8 mouse cellular contexts compared by ENCODE assay signal in the genomic region with DNA sequence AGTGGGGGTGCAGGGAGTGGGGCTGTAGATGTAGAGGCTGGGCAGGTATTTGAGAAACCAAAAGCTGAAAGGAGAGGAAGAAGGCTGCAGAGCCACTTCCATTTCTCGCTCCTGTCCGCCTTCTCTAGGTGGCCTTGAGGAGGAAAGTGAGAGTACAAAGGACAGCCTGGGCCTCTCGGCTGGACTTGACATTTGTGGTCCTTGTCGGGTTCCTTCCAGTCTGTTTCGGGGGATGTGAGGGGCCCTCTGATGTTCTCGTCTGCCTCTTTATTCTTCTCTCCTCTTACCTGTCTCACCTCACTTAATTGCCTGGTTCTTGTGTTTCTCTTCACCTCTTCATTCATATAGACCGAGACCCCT. TPM values are rescaled to one million over a fixed set of nuclear protein-coding genes. Genes with fewer than 3 reads are reported as not detected.
DNase-seq lines count a peak whose midpoint lies in the region; ATAC-seq and TF ChIP-seq lines count a peak whose summit lies in the region.

No protein-coding gene starts in this region.

- H3K4me3 ChIP-seq in heart, embryonic 12.5 days: peak overlapping the region; percentile 94
- H3K4me3 ChIP-seq in E14TG2a.4 (replicated peaks; ENCODE audit: low read length): peak overlapping the region; percentile 88
- H3K4me3 ChIP-seq in forebrain, embryonic 16.5 days (replicated peaks; ENCODE audit: low read length): peak overlapping the region; percentile 78
- H3K4me3 ChIP-seq in liver, postnatal 0 days (ENCODE audit: low read depth, low read length): peak overlapping the region; percentile 78

- peak overlapping the region; percentile 100 for H3K27ac ChIP-seq in heart, embryonic 12.5 days (ENCODE audit: poor library complexity, severe bottlenecking)
- H3K27ac ChIP-seq in forebrain, embryonic 16.5 days (ENCODE audit: low read length): peak overlapping the region; percentile 100
- peak overlapping the region; percentile 96 for H3K27ac ChIP-seq in liver, postnatal 0 days (ENCODE audit: low read depth)

- peaks cover 58% of the 10 kb centered on the region for H3K4me1 ChIP-seq in heart, embryonic 12.5 days (replicated peaks)
- peaks cover 75% of the 10 kb centered on the region for H3K4me1 ChIP-seq in E14TG2a.4 (replicated peaks; ENCODE audit: low read depth, low read length)
- H3K4me1 ChIP-seq in forebrain, embryonic 16.5 days (replicated peaks; ENCODE audit: control insufficient read depth, insufficient read depth, low read length): peaks cover 54% of the 10 kb centered on the region
- peaks cover 22% of the 10 kb centered on the region for H3K4me1 ChIP-seq in liver, postnatal 0 days (ENCODE audit: insufficient read depth)

- peaks cover 15% of the 10 kb centered on the region for H3K36me3 ChIP-seq in heart, embryonic 12.5 days
- H3K36me3 ChIP-seq in E14TG2a.4 (ENCODE audit: insufficient read depth, low read length): peaks cover 26% of the 10 kb centered on the region
- peaks cover 14% of the 10 kb centered on the region for H3K36me3 ChIP-seq in forebrain, embryonic 16.5 days (ENCODE audit: control insufficient read depth, insufficient read depth)
- H3K36me3 ChIP-seq in liver, postnatal 0 days (replicated peaks; ENCODE audit: insufficient read depth, low read length): peaks cover 12% of the 10 kb centered on the region; the same call in 1 of the 2 replicates

- H3K27me3 ChIP-seq in heart, embryonic 12.5 days (replicated peaks): no peaks in the 10 kb centered on the region
- H3K27me3 ChIP-seq in E14TG2a.4 (ENCODE audit: insufficient read depth, low read length): no peaks in the 10 kb centered on the region
- no peaks in the 10 kb centered on the region for H3K27me3 ChIP-seq in forebrain, embryonic 16.5 days (replicated peaks; ENCODE audit: control insufficient read depth, insufficient read depth, low read length)
- peaks cover 37% of the 10 kb centered on the region for H3K27me3 ChIP-seq in liver, postnatal 0 days (ENCODE audit: insufficient read depth, low read length)

- TF ChIP-seq EP300 in liver, postnatal 0 days (IDR thresholded peaks at IDR 0.05; ENCODE audit: low read depth): no peak

- WGBS in heart, embryonic 12.5 days: 20% methylated on average over 7 of the region's 7 CpGs
- WGBS in forebrain, embryonic 16.5 days: 7% methylated on average over 7 of the region's 7 CpGs
- 23% methylated on average over 7 of the region's 7 CpGs for WGBS in liver, postnatal 0 days (ENCODE audit: insufficient replicate concordance)

- no peak for ATAC-seq in heart, embryonic 12.5 days (ENCODE audit: insufficient number of reproducible peaks, low FRiP score)
- ATAC-seq in forebrain, embryonic 16.5 days: no peak
- no peak for ATAC-seq in liver, postnatal 0 days

- H3K9me3 ChIP-seq in heart, embryonic 12.5 days (replicated peaks): no peaks in the 10 kb centered on the region
- no peaks in the 10 kb centered on the region for H3K9me3 ChIP-seq in E14TG2a.4 (ENCODE audit: low read length)
- no peaks in the 10 kb centered on the region for H3K9me3 ChIP-seq in forebrain, embryonic 16.5 days (ENCODE audit: control insufficient read depth, low read length)
- H3K9me3 ChIP-seq in liver, postnatal 0 days (ENCODE audit: low read length): no peaks in the 10 kb centered on the region

- DNase-seq in heart, adult 11 months: no peak
- DNase-seq in liver, postnatal 0 days: no peak
- no peak for DNase-seq in adrenal gland, adult 18-20 months (ENCODE audit: low spot score in 2 of 2)
- DNase-seq in cerebellum, postnatal 10 days: no peak
- no peak for DNase-seq in MN1 (ENCODE audit: low spot score)

- H3K4me2 ChIP-seq in heart, embryonic 12.5 days: peak overlapping the region; percentile 96
- H3K4me2 ChIP-seq in forebrain, embryonic 16.5 days (ENCODE audit: low read length): peak overlapping the region; percentile 77
- H3K4me2 ChIP-seq in liver, postnatal 0 days (ENCODE audit: low read depth, low read length): peak overlapping the region; percentile 77

- H3K9ac ChIP-seq in heart, embryonic 12.5 days: peak overlapping the region; percentile 100
- peak overlapping the region; percentile 99 for H3K9ac ChIP-seq in forebrain, embryonic 16.5 days (replicated peaks; ENCODE audit: low read depth, low read length)
- peak overlapping the region; percentile 85 for H3K9ac ChIP-seq in liver, postnatal 0 days (replicated peaks)

- TF ChIP-seq CTCF in E14TG2a.4 (conservative IDR thresholded peaks at IDR 0.05; ENCODE audit: low read length): no peak
- TF ChIP-seq CTCF in liver, postnatal 0 days (IDR thresholded peaks at IDR 0.05; ENCODE audit: low read depth): no peak

RNA-seq across cellular contexts. Expression of gene Ptms, which starts 1.6 kb away (rescaled TPM):
- polyA plus RNA-seq in heart, embryonic 12.5 days (2016; fragmentation: Nextera tagmentation; extraction: Ambion mirVana): 233 and 243 TPM in 2 replicates
- 666 and 701 TPM in 2 replicates for polyA plus RNA-seq in forebrain, embryonic 16.5 days (2015; fragmentation: Nextera tagmentation; extraction: Ambion mirVana)
- polyA plus RNA-seq in liver, postnatal 0 days (2015; fragmentation: Nextera tagmentation; extraction: Ambion mirVana): 116 and 145 TPM in 2 replicates
- total RNA-seq in adrenal gland, adult 18-20 months (2021): 100 to 1,000 TPM; 770 to 874 TPM

RNA-seq across cellular contexts. Expression of gene Lag3, which starts 6.8 kb away (rescaled TPM):
- polyA plus RNA-seq in heart, embryonic 12.5 days (2016; fragmentation: Nextera tagmentation; extraction: Ambion mirVana): 1.4 and 1.5 TPM in 2 replicates
- polyA plus RNA-seq in forebrain, embryonic 16.5 days (2015; fragmentation: Nextera tagmentation; extraction: Ambion mirVana): 1.7 and 2.9 TPM in 2 replicates
- polyA plus RNA-seq in liver, postnatal 0 days (2015; fragmentation: Nextera tagmentation; extraction: Ambion mirVana): 0.33 and 0.40 TPM in 2 replicates
- total RNA-seq in adrenal gland, adult 18-20 months (2021): 1 to 10 TPM; 1.4 to 2.6 TPM

RNA-seq across cellular contexts. Expression of gene Mlf2, which starts 12.9 kb away (rescaled TPM):
- 357 and 358 TPM in 2 replicates for polyA plus RNA-seq in heart, embryonic 12.5 days (2016; fragmentation: Nextera tagmentation; extraction: Ambion mirVana)
- polyA plus RNA-seq in forebrain, embryonic 16.5 days (2015; fragmentation: Nextera tagmentation; extraction: Ambion mirVana): 459 and 463 TPM in 2 replicates
- polyA plus RNA-seq in liver, postnatal 0 days (2015; fragmentation: Nextera tagmentation; extraction: Ambion mirVana): 119 and 136 TPM in 2 replicates
- 100 to 1,000 TPM; 298 to 321 TPM for total RNA-seq in adrenal gland, adult 18-20 months (2021)

RNA-seq across cellular contexts. Expression of gene Cd4, which starts 30.3 kb away (rescaled TPM):
- polyA plus RNA-seq in heart, embryonic 12.5 days (2016; fragmentation: Nextera tagmentation; extraction: Ambion mirVana): not detected in 2 replicates
- polyA plus RNA-seq in forebrain, embryonic 16.5 days (2015; fragmentation: Nextera tagmentation; extraction: Ambion mirVana): 0.06 and 0.30 TPM in 2 replicates
- 0.14 and 0.24 TPM in 2 replicates for polyA plus RNA-seq in liver, postnatal 0 days (2015; fragmentation: Nextera tagmentation; extraction: Ambion mirVana)
- total RNA-seq in adrenal gland, adult 18-20 months (2021): 1 to 10 TPM in 1 of 2 experiments, under 1 TPM in 1; 0.36 to 1.8 TPM

RNA-seq across cellular contexts. Expression of gene Cops7a, which starts 47.0 kb away (rescaled TPM):
- polyA plus RNA-seq in heart, embryonic 12.5 days (2016; fragmentation: Nextera tagmentation; extraction: Ambion mirVana): 148 and 149 TPM in 2 replicates
- 94.4 and 96.7 TPM in 2 replicates for polyA plus RNA-seq in forebrain, embryonic 16.5 days (2015; fragmentation: Nextera tagmentation; extraction: Ambion mirVana)
- 61.0 TPM in 2 replicates for polyA plus RNA-seq in liver, postnatal 0 days (2015; fragmentation: Nextera tagmentation; extraction: Ambion mirVana)
- total RNA-seq in adrenal gland, adult 18-20 months (2021): 100 to 1,000 TPM; 112 to 141 TPM
